Mouse (Mus musculus) gastrocnemius, adult 2 months (tissue): ENCODE results near the gene Pm20d1. TPM values are rescaled to one million over a fixed set of nuclear protein-coding genes. Genes with fewer than 3 reads are reported as not detected.

Experiments
- DNase-seq: peaks from one replicate; pipeline ENCODE4 v3.0.0; 2022
- H3K27ac ChIP-seq: fragments of 200-600 bp; 2 replicates; pipeline ENCODE4 v1.8.1; 2022; ENCODE audit warnings: mild to moderate bottlenecking
- H3K4me3 ChIP-seq: fragments of 200-600 bp; 2 replicates; pipeline ENCODE4 v1.8.1; 2022; ENCODE audit warnings: mild to moderate bottlenecking, moderate library complexity
- CTCF ChIP-seq: fragments of 200-600 bp; IDR thresholded peaks from 2 replicates; pipeline ENCODE4 v1.8.1; 2022; ENCODE audit warnings: antibody characterized with exemption, mild to moderate bottlenecking, moderate library complexity
- intact Hi-C: fragments of 180-260 bp; cut with DNase I; formaldehyde crosslinking; loops from one replicate; pipeline ENCODE4 v1.15.1; 2025
- total RNA-seq, 2 experiments: library from RNA; stranded (reverse); gene quantifications; 2 replicates each; pipeline ENCODE4 v1.2.3; 2021

The Pm20d1 gene
- total RNA-seq, 2 experiments from 2014 or later = 0.26 to 1.3 TPM

DNA sequence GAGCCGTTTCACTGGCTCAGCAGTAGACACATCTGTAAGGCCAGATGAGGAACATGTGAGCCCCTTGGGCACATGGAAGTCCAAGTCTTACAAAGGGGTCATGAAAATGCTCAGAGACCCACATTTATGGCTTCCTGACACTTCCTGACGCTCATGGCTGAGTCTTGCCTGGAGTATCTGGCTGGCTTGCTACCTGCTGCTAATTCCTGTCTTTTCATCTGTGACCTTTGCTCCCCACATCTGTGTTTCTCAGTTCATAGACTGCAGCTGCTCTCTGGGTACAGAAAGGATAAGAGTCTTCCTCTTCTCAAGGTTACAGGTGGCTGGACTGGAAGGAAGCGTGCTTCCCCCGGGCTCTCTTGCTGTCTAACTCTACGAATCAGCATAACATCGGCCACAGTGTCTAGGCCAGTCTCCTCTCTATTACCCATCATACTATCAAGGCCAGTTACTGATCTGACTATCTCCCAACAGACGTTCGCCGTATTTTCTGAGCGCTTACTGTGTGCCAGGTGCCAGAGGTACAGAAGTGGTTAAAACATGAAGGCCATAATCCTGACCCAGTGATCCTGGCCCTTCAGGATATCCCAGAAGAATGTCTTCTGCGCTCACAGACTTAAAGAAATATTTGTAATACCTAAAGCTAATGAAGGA, 27.5 kb downstream of the Pm20d1 start:
- TF ChIP-seq CTCF = no peak
- intact Hi-C loops = no loop called here
- no peak for DNase-seq
- no peak overlapping the region for H3K27ac ChIP-seq
- H3K4me3 ChIP-seq = no peak overlapping the region

DNA sequence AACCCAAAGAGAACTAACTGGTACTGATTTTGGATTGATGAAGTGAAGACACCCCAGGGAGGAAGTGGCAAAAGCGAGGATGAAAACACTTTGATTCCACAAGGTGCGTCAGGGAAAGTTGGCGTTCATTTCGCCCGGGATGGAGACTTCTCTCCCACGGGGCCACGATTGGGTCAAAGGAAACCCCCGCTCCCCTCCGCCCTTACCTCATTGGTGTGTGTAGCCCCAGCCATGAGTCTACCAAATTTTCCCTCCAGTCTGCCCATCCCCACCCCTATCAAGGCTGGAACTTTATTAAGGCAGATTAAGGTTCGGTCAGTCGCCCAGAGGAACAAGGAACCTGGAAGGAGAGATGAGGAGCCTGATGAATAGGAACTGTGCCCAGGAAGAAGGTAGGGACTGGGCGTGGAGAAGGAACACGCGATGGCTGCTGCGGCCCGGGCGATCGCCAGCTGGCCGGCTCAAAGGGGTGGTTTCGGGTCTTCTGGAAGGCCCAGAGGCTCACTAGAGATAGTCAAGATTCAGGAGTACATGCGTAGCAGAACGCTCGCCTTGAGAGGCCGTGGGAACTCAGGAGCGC, 30.1 kb downstream of the Pm20d1 start, which contains the start of gene Slc41a1:
Gene Slc41a1, plus strand, starts transcription at position 287 of the 580 bp plus-strand sequence.
- Histone ChIP-seq H3K4me3 (peak within 1 kb of the TSS; percentile 80), H3K27ac (peak within 1 kb of the TSS; percentile 98)
- no peak for DNase-seq
- intact Hi-C loops = no loop called here
- no peak for TF ChIP-seq CTCF

DNA sequence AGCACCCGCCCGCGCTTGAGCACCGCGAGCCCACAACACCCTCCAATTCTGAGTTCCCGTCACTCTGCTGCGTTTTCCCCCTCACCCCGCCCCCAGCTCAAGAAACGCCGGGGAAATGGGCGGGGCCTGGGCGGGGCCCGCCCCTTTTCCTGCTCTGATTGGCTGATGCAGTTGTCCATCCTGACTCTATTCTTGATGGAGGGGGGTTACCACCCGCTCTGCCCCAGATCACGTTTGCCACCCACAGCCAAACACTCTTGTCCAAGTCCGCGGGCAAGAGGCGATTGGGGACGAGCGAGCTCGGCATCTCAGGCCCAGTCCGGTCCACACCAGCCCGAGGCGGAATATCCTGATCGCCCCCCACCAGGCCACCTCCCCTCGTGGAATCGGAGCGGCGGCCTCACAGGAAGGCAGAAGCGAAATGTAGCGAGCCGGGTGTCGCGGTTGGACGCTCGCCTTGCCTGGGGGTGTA, 30.6 kb downstream of the Pm20d1 start:
- peak overlapping the region; percentile 80 for H3K4me3 ChIP-seq
- peak; percentile 92 for DNase-seq
- no peak for TF ChIP-seq CTCF
- intact Hi-C loops = no loop called here
- H3K27ac ChIP-seq = peak overlapping the region; percentile 98

DNA sequence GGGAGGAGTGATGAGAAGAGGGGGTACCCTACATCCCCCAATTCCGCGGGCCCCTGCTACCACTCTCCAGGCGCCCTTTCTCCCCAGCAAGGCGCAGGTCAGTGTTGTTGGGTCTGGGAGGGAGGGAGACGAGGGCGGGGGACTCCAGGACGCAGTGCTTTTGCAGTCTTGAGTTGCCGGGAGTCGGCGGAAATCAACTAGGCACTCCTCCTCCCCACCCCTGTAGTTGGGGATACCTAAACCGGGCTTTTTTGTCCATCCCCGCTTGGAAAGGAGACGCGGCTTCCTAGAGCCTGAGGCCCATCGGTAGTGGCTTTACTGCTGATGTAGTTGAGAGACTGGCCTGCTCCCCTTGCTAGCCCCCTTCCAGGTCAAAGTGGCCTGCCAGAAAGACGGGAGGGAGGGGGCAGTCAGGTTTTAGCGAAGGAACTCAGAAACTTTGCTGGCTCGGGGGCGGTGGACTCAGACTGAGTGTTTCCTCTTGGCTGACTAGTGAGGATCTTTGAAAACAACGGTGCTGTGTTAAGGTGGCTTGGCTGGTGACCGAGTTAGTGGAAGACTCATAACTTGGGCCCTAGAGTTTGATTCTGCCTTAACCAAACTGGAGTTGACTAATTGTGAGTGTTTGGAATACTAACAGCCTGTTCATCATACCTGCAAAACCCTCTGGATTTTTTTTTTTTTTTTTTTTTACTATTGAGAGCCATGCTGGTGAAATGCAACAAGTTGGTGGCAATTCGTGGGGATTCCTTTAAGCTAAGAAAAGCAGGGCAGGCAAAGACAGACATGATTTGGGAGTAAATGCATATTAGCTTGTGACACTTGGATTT, 31.3 kb downstream of the Pm20d1 start:
- DNase-seq = peak; percentile 45
- peak overlapping the region; percentile 98 for H3K27ac ChIP-seq
- peak overlapping the region; percentile 80 for H3K4me3 ChIP-seq
- intact Hi-C loops = no loop called here
- TF ChIP-seq CTCF = no peak

DNA sequence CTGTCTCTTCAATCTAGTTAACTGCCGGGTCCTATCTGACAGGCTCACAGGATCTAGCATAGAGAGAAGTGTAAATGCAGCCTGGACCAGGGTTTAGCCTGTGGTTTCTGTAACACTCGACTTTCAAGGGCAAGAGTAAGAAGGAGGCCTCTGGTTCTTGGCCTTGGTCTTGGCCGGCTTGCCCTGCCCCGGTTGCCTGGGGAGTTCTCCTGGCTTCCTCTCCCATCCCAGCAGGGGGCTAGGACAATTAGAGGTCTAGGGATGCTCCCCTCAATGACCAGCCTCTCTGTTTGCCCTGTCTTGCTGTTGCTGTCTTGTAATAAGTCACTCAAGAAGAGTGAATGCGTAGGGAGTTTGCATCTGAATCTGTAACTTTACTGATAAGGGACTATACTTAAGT, 32.1 kb downstream of the Pm20d1 start:
- TF ChIP-seq CTCF = no peak
- intact Hi-C loops = no loop called here
- H3K27ac ChIP-seq = peak overlapping the region; percentile 98
- no peak for DNase-seq
- peak overlapping the region; percentile 80 for H3K4me3 ChIP-seq

DNA sequence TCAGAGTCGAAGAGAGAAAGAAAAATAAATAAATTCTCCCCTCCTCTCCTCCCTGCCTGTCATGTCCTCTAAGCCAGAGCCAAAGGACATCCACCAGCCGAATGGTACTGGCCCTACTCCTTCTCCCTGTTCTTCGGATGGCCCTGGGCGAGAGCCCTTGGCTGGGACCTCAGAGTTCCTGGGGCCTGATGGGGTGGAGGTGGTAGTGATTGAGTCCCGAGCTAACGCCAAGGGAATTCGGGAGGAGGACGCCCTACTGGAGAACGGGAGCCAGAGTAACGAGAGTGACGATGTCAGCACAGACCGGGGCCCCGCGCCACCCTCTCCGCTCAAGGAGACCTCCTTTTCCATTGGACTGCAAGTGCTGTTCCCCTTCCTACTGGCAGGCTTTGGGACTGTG, 33.4 kb downstream of the Pm20d1 start:
- no peak for TF ChIP-seq CTCF
- Histone ChIP-seq H3K27ac (peak overlapping the region; percentile 98), H3K4me3 (peak overlapping the region; percentile 42)
- DNase-seq = peak; percentile 45
- intact Hi-C loops = no loop called here

DNA sequence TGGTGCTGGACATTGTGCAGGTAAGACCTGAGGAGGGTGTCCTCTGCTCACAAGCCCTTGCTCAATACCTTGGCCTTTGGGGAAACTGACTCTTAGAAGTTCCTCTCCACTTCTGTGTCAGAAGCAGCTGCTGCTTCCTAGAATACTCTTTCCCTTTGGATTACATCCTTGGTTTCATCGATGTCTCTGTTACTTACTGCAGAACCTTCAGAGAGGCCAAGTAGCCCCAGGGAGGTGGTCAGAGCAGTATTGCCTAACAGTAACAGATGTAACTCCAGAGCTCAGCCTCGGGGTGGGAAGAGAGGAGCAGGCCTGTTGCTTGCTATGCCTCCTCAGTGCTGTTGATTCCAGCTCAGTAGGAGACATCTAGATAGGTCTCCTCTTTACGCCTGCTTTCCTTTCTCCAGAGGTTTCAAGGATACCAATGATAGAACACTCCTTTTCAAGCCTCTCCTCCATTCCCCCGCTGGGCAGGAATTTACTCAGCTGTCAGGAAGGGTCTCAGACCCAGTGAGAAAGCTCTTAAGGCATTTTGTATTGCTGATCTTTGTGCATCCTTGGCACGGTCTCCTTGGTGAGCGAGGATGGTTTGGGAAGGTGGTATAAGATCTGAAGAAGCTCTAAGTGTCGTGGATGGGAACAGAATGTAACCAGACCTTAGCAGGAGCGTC, 33.9 kb downstream of the Pm20d1 start:
- no peak for DNase-seq
- intact Hi-C loops = no loop called here
- no peak for TF ChIP-seq CTCF
- peak overlapping the region; percentile 98 for H3K27ac ChIP-seq
- H3K4me3 ChIP-seq = peak overlapping the region; percentile 42

DNA sequence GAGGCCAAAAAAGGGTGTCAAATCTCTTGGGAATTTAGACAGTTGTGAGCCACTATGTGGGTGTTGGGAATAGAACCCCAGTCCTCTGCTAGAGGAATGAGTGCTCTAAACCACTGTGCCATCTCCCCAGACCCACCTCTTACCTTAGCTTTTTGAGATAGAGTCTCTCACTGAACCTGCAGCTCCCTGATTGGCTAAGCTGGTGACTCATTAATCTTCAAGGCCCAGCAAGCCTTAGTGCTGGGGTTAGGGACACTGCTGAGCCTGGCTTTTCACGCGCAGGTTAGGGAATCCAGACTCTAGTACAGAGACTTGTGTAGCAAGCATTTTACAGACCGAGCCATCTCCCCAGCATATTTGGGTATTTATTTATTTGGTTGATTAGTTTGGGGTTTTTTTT, 39.9 kb downstream of the Pm20d1 start:
- H3K27ac ChIP-seq = no peak overlapping the region
- no peak for TF ChIP-seq CTCF
- no peak overlapping the region for H3K4me3 ChIP-seq
- no peak for DNase-seq
- intact Hi-C loops = no loop called here

DNA sequence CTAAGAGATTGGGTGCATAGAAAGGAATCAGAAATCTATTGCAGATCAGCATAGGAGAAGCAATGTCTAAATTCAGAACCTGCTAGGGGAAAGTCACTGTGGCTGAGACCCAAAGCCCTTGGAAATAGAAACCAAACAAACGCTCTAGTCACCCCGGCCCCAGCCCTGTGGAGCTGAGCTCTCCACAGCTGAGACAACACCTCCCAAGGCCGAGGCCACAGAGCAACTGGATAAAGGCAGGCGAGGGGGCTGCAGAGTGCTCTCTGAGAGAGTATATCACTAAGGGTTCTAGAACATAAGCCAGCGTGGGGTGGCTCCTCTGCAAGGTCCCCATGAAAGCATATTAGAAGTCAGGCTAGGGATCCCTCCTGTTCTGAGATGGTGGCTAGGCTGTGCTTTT, 41.4 kb downstream of the Pm20d1 start:
- intact Hi-C loops = no loop called here
- DNase-seq = no peak
- no peak overlapping the region for H3K4me3 ChIP-seq
- H3K27ac ChIP-seq = peak overlapping the region; percentile 69
- no peak for TF ChIP-seq CTCF

DNA sequence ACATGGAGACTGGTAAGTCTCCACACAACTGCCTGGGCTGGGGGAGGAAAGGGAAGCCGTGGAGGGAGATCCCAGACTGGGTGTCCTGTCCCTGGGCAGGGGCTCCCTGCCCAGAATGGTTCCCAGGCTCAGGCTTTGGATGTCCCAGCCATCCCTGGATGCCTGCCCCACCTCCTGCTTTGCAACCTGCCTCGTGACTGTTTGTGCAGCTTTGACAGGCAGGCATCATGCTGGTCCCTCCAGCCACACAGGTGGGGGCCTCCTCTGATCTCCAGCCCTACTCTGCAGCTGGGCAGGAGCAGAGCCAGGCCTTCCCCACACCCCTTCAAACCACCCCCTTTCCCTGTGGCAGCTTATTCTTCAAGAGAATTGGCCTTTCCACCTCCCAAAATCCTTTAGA, 42.1 kb downstream of the Pm20d1 start:
- Histone ChIP-seq H3K4me3 (no peak overlapping the region), H3K27ac (peak overlapping the region; percentile 69)
- no peak for TF ChIP-seq CTCF
- DNase-seq = peak; percentile 76
- intact Hi-C loops = no loop called here

DNA sequence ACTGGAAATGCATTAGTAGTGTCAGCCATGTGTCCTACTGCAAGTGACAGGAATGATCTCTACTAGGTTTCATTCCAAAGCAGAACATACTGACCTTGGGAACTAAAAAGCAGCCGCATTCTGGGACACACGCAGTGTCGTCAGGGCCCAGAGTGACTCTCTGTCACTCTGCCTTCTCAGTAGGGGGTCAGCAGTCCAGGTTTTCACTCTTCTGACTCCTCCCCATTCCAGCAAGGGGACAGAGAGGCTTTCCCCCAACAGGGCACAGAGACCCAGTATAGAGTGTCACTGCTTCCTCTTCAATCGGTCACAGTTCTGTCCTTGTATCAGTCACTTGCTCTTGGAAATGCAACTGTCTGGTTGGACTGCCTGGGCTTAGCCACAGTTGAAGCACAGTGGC, 45.0 kb downstream of the Pm20d1 start:
- intact Hi-C loops = no loop called here
- H3K4me3 ChIP-seq = no peak overlapping the region
- peak overlapping the region; percentile 82 for H3K27ac ChIP-seq
- no peak for TF ChIP-seq CTCF
- no peak for DNase-seq

DNA sequence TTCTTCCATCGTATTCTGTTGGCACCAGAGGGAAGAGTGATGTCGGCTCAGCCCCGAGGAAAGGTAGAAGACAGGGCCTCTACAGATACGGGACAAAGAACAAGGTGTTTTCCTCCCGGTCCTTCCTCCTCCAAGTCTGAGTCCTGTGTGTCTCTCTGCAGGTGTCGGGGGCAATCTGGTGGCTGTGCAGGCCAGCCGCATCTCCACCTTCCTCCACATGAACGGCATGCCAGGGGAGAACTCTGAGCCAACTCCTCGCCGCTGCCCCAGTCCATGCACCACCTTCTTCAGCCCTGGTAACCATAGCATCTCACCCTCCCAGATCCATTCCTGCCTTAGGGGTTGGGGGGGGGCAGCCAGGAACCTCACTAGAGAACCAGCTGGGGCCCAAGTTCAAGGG, 46.6 kb downstream of the Pm20d1 start:
- Histone ChIP-seq H3K27ac (no peak overlapping the region), H3K4me3 (no peak overlapping the region)
- TF ChIP-seq CTCF = no peak
- intact Hi-C loops = no loop called here
- no peak for DNase-seq
